Mouse (Mus musculus): ENCODE data around the gene BC017158. TPM values are rescaled to one million over a fixed set of nuclear protein-coding genes. Genes with fewer than 3 reads are reported as not detected.
A peak's percentile ranks its signal among the peaks of the same experiment; 100 is the strongest.

Gene BC017158
- polyA plus RNA-seq, 1 experiment from 2014 or later: 26.4 TPM

- ATAC-seq (ENCODE audit: low FRiP score, low read depth): no peak
- H3K4me2 ChIP-seq (replicated peaks): no peak overlapping the region
- H3K4me1 ChIP-seq: peaks cover 43% of the 10 kb centered on the region
- H3K36me3 ChIP-seq: peaks cover 28% of the 10 kb centered on the region
- H3K27ac ChIP-seq: no peak overlapping the region
- H3K27me3 ChIP-seq: no peaks in the 10 kb centered on the region
- H3K4me3 ChIP-seq: no peak overlapping the region
- H3K9ac ChIP-seq: no peak overlapping the region
- 89% methylated on average over 5 of the region's 5 CpGs for WGBS
- H3K9me3 ChIP-seq: no peaks in the 10 kb centered on the region
Observed at GRCm38 (mm10) chr7:128249998-128250397, 48.0 kb downstream of the BC017158 start.

GRCm38 (mm10) chr7:128248081-128249042 is 49.6 kb downstream of the BC017158 start:
- peaks cover 34% of the 10 kb centered on the region for H3K36me3 ChIP-seq
- 87% methylated on average over 10 of the region's 10 CpGs for WGBS
- no peaks in the 10 kb centered on the region for H3K9me3 ChIP-seq
- no peak overlapping the region for H3K27ac ChIP-seq
- H3K27me3 ChIP-seq: no peaks in the 10 kb centered on the region
- peak overlapping the region; percentile 59 for H3K4me3 ChIP-seq
- ATAC-seq (ENCODE audit: low FRiP score, low read depth): no peak
- H3K4me2 ChIP-seq (replicated peaks): peak overlapping the region; percentile 74
- H3K9ac ChIP-seq: peak overlapping the region; percentile 39
- peaks cover 43% of the 10 kb centered on the region for H3K4me1 ChIP-seq

GRCm38 (mm10) chr7:128247443-128247842 is 50.5 kb downstream of the BC017158 start:
- peak; percentile 79 for ATAC-seq (ENCODE audit: low FRiP score, low read depth)
- 3% methylated on average over 13 of the region's 13 CpGs for WGBS

GRCm38 (mm10) chr7:128246496-128247391 is 51.2 kb downstream of the BC017158 start, which contains the start of gene Tgfb1i1:
Gene Tgfb1i1 (plus strand): TSS chr7:128246812.
- peak; percentile 84 for ATAC-seq (ENCODE audit: low FRiP score, low read depth)
- 2% methylated on average over 28 of the region's 30 CpGs for WGBS
- peak within 1 kb of the TSS; percentile 89 for H3K27ac ChIP-seq
- H3K9me3 ChIP-seq: no peaks in the 10 kb centered on the region
- peak within 1 kb of the TSS; percentile 59 for H3K4me3 ChIP-seq
- peaks cover 28% of the 10 kb centered on the region for H3K4me1 ChIP-seq
- H3K4me2 ChIP-seq (replicated peaks): peak within 1 kb of the TSS; percentile 74
- H3K27me3 ChIP-seq: no peaks in the 10 kb centered on the region
- peaks cover 47% of the 10 kb centered on the region for H3K36me3 ChIP-seq
- peak within 1 kb of the TSS; percentile 78 for H3K9ac ChIP-seq

More at GRCm38 (mm10) chr7:128247443-128247842, 50.5 kb downstream of the BC017158 start:
- no peaks in the 10 kb centered on the region for H3K9me3 ChIP-seq
- peak overlapping the region; percentile 59 for H3K4me3 ChIP-seq
- H3K4me1 ChIP-seq: peaks cover 35% of the 10 kb centered on the region
- peak overlapping the region; percentile 78 for H3K9ac ChIP-seq
- peak overlapping the region; percentile 89 for H3K27ac ChIP-seq
- H3K4me2 ChIP-seq (replicated peaks): peak overlapping the region; percentile 74
- H3K36me3 ChIP-seq: peaks cover 40% of the 10 kb centered on the region
- H3K27me3 ChIP-seq: no peaks in the 10 kb centered on the region

GRCm38 (mm10) chr7:128245547-128245946 is 52.4 kb downstream of the BC017158 start:
- Histone ChIP-seq H3K9me3 (no peaks in the 10 kb centered on the region), H3K4me2 (replicated peaks) (peak overlapping the region; percentile 74; the same call in 1 of the 2 replicates), H3K4me1 (peaks cover 27% of the 10 kb centered on the region), H3K9ac (0 out of 2 replicates have a peak overlapping the region, but pooled peaks have one; percentile 78), H3K27me3 (no peaks in the 10 kb centered on the region), H3K27ac (0 out of 2 replicates have a peak overlapping the region, but pooled peaks have one; percentile 89), H3K36me3 (peaks cover 58% of the 10 kb centered on the region), H3K4me3 (no peak overlapping the region)
- no peak for ATAC-seq (ENCODE audit: low FRiP score, low read depth)
- 81% methylated on average over 4 of the region's 4 CpGs for WGBS

- Histone ChIP-seq H3K4me2 (replicated peaks) (no peak overlapping the region), H3K4me3 (no peak overlapping the region), H3K9me3 (no peaks in the 10 kb centered on the region), H3K27ac (no peak overlapping the region), H3K27me3 (no peaks in the 10 kb centered on the region), H3K9ac (no peak overlapping the region), H3K36me3 (peaks cover 57% of the 10 kb centered on the region), H3K4me1 (peaks cover 29% of the 10 kb centered on the region)
- WGBS: 81% methylated on average over 18 of the region's 18 CpGs
- no peak for ATAC-seq (ENCODE audit: low FRiP score, low read depth)
Observed at GRCm38 (mm10) chr7:128244410-128245025, 53.5 kb downstream of the BC017158 start.

- no peaks in the 10 kb centered on the region for H3K9me3 ChIP-seq
- H3K4me3 ChIP-seq: no peak overlapping the region
- 72% methylated on average over 10 of the region's 10 CpGs for WGBS
- H3K27me3 ChIP-seq: no peaks in the 10 kb centered on the region
- peaks cover 53% of the 10 kb centered on the region for H3K36me3 ChIP-seq
- no peak overlapping the region for H3K4me2 ChIP-seq (replicated peaks)
- ATAC-seq (ENCODE audit: low FRiP score, low read depth): no peak
- H3K27ac ChIP-seq: no peak overlapping the region
- peaks cover 35% of the 10 kb centered on the region for H3K4me1 ChIP-seq
- H3K9ac ChIP-seq: no peak overlapping the region
Observed at GRCm38 (mm10) chr7:128243921-128244320, 54.0 kb downstream of the BC017158 start.

- Histone ChIP-seq H3K27ac (no peak overlapping the region), H3K4me1 (peaks cover 26% of the 10 kb centered on the region), H3K27me3 (no peaks in the 10 kb centered on the region), H3K4me3 (no peak overlapping the region), H3K9ac (no peak overlapping the region), H3K9me3 (no peaks in the 10 kb centered on the region), H3K36me3 (peaks cover 53% of the 10 kb centered on the region), H3K4me2 (replicated peaks) (no peak overlapping the region)
- 96% methylated on average over 16 of the region's 16 CpGs for WGBS
- ATAC-seq (ENCODE audit: low FRiP score, low read depth): no peak
Observed at GRCm38 (mm10) chr7:128242331-128242730, 55.6 kb downstream of the BC017158 start.

GRCm38 (mm10) chr7:128240131-128240784 is 57.7 kb downstream of the BC017158 start:
- no peaks in the 10 kb centered on the region for H3K9me3 ChIP-seq
- WGBS: 93% methylated on average over 27 of the region's 27 CpGs
- peaks cover 19% of the 10 kb centered on the region for H3K4me1 ChIP-seq
- H3K27ac ChIP-seq: no peak overlapping the region
- no peak for ATAC-seq (ENCODE audit: low FRiP score, low read depth)
- peak overlapping the region; percentile 51 for H3K9ac ChIP-seq
- no peak overlapping the region for H3K4me3 ChIP-seq
- peaks cover 55% of the 10 kb centered on the region for H3K36me3 ChIP-seq
- no peak overlapping the region; the same call in 1 of the 2 replicates for H3K4me2 ChIP-seq (replicated peaks)
- H3K27me3 ChIP-seq: no peaks in the 10 kb centered on the region

- peak overlapping the region; percentile 75 for H3K4me3 ChIP-seq
- peaks cover 42% of the 10 kb centered on the region for H3K36me3 ChIP-seq
- peak overlapping the region; percentile 61 for H3K9ac ChIP-seq
- peaks cover 19% of the 10 kb centered on the region for H3K4me1 ChIP-seq
- H3K27me3 ChIP-seq: no peaks in the 10 kb centered on the region
- 24% methylated on average over 4 of the region's 4 CpGs for WGBS
- no peak for ATAC-seq (ENCODE audit: low FRiP score, low read depth)
- H3K27ac ChIP-seq: peak overlapping the region; percentile 85; the same call in 1 of the 2 replicates
- H3K9me3 ChIP-seq: no peaks in the 10 kb centered on the region
- H3K4me2 ChIP-seq (replicated peaks): peak overlapping the region; percentile 78
Observed at GRCm38 (mm10) chr7:128238991-128239390, 59.0 kb downstream of the BC017158 start.

All from limb, embryonic 13.5 days (tissue).